Mouse (Mus musculus): Measurements from ENCODE around the gene Hdac4. TPM values are rescaled to one million over a fixed set of nuclear protein-coding genes. Genes with fewer than 3 reads are reported as not detected.

Hdac4 gene
- polyA plus RNA-seq, 1 experiment: 15.4 TPM

DNA sequence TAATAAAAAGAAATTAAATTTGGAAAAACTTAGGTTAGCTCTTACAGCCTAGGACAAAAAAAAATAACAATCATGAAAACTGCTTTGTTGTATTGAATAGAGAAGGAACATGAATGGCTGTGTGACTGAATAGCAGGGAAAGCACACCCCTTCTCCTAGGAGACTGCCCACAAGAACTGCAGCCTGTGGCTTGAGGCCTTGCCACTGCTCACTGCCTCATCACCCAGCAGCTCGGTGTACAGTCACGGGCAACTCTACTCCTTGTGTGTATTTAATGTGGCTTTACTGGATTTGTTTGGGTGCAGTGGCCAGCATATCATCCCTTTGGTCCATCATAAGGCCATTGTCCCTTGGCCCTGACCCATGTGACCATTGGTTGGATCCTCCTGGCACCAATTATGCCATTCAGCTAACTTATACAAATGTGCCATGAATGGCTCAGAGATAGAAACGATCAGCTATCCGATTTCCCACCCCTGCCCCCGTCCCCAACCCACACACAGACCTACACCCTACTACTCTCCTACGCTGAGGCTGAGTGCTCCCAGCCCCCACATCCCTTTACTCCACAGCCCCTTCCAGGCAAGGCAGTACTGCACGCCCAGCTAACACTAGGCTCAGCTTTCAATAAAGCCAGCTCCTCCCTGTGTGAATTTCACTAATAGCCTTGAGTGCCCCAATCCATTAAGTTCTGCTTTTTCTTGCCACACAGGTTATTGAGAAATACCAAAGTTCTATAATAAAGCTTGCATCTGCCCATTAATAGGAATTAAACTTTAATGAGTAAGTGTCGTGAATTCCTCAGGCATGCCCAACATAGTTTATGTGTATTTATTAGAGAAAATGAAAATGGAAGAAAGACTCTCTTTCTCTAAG lies 134.1 kb downstream of the Hdac4 start:
- DNase-seq (ENCODE audit: low spot score): no peak

DNA sequence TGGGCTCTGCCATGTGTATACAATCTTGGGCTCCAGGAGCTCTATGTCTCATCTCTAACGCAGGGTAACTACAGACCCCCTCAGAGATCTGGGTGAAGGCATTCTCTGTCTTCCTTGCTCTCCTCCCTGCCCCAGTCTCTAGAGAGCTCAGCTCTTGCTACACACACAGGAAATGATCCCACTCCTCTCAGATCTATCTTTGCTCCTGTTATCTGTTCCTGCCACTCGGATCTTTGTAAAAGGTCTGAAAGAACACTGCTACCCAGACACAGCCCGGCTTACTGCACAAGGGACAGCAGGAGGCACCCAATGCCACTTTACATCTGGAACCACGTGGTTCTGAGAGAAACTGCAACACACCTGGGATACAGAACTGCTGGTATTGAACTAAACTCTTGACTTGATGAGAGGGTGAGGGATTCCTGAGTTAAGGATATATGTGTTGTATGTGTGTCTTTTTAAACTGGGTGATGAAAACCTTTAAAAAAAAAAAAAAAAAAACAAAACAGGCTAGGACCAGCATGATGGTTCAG lies 134.9 kb downstream of the Hdac4 start:
- DNase-seq (ENCODE audit: low spot score): no peak

- DNase-seq (ENCODE audit: low spot score): no peak
These were observed 135.9 kb downstream of the Hdac4 start for GRCm38 (mm10) chr1:92059571-92059970.

DNA sequence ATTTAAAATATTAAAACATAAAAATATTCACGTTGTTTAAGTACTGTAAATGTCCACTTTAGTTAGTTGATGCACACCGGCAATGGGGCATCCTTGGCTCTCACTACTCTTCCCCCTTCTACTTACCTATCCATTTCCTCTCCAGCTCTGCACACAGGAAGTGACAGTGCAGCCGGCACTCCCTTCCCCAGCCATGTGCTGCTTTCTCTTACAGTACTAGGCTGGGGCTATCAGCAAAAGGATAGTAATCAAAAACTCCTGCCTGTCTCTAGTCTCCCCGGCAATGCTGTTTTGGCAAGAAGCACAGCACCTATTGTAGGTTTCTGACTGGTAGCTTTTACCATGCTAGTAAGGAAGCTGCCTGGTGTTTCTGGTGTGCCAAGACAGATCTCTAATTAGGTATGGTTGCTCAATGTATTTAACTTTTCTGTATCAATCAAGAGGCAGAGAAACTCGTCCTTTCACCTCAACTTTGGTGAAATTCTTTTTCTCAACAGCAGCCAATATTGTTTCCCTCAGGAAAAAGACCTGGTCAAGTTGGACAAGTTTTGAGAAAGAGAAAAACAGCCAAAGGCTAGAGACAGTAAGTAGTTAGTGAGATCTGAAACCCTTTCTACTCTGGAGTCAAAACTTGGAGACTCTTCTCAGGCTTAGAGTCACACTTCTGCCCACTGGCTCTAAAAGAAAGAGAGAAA lies 136.6 kb downstream of the Hdac4 start:
- DNase-seq (ENCODE audit: low spot score): no peak

DNA sequence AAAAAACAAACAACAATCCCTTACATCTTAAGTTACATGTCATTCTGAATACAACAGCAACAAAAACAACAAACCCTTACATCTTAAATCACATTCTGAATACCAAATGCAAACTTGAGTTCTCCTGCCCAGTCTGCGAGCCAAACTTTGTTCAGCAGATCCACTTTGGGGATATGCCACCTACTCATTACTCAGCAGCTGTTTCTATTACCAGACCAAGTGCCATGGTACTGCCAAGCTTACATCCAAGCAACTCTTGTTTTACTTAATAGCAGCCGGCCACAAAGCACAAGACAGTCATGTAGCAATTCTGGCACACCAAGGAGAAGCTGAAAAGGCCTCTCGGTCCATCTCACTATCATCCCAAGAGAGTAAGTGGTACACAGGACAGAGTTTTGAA lies 138.4 kb downstream of the Hdac4 start:
- DNase-seq (ENCODE audit: low spot score): no peak

GRCm38 (mm10) chr1:92055149-92055548 lies 140.3 kb downstream of the Hdac4 start:
- DNase-seq (ENCODE audit: low spot score): no peak

DNA sequence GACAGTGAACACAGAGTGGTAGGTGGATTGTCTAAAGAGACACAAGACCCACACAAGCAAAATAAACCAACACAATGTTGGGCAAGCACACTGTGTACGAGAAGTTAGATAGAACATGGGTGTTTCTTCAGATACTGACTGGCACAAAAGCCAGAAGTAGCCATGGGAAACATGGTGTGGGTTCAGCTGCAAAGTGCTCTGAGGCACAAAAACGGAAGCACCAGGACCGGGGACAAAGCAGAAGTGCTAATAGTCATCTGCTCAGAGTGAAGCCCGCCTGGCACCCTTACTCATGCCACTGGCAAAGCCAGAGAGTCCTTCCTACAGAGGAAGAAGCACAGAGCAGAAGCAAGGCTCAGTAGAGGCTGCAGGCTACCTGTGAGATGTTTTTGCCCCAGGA lies 143.3 kb downstream of the Hdac4 start:
- no peak for DNase-seq (ENCODE audit: low spot score)

- no peak for DNase-seq (ENCODE audit: low spot score)
These were observed 143.9 kb downstream of the Hdac4 start for GRCm38 (mm10) chr1:92051489-92052062.

GRCm38 (mm10) chr1:92050992-92051391 lies 144.5 kb downstream of the Hdac4 start:
- no peak for DNase-seq (ENCODE audit: low spot score)

DNA sequence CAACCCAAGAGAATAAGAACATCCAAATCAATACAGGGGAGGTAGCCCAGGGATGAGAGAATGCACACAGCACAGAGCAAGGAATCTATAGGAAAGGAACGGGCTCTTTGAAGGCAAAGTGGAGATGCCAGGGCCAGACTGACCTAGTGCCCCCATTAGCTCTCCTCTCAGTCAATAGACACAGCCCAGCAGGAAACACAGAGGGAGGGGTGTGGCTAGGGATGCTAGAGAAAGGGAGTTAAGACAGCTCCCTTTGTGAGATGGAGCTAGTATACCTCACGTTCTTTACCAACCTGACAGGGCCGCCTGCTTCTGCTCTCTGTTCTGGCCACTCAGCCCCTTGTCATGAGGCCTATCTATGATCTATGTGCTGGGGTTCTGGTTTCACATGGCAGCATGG lies 144.9 kb downstream of the Hdac4 start:
- no peak for DNase-seq (ENCODE audit: low spot score)

GRCm38 (mm10) chr1:92048415-92049354 lies 146.8 kb downstream of the Hdac4 start:
- DNase-seq (ENCODE audit: low spot score): no peak

- no peak for DNase-seq (ENCODE audit: low spot score)
These were observed 149.8 kb downstream of the Hdac4 start for GRCm38 (mm10) chr1:92045671-92046070.

DNA sequence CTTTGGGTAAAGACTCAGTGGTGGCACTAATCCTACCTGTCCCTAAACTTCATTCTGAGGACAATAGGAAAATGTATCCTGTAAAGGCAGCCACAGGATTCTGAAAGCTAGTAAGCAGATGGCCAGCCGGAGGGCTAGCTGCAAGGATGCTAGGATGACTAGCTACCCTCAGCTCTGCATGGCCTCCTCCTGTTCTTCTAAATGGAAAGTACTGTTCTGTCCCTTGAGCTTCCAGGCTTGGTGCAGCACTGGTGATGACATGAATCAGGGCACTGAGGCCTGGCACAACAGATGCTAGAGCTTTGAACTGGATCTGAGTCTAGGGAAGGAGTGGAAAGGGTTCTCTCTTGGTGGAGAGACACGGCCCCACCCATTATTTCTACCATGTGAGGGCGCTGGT lies 150.6 kb downstream of the Hdac4 start:
- no peak for DNase-seq (ENCODE audit: low spot score)

DNA sequence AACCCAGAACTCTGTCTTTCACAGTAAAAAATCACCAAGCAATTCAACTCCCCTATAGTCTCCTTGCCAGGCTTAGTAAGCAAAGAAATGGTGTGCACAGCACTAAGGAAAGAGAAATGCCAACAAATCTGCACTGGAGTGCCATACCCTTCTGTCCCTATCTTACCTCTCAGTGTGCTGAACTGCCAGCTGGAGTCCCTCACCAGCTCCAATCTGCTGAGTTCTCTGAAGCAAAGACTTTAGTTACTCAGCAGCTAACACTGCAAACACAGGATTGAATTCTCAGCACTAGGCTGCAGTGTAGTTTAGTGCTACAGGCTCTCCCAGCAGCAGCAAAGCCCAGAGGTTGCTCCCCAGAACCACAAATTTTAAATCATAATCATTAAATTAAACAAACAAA lies 151.5 kb downstream of the Hdac4 start:
- no peak for DNase-seq (ENCODE audit: low spot score)

DNA sequence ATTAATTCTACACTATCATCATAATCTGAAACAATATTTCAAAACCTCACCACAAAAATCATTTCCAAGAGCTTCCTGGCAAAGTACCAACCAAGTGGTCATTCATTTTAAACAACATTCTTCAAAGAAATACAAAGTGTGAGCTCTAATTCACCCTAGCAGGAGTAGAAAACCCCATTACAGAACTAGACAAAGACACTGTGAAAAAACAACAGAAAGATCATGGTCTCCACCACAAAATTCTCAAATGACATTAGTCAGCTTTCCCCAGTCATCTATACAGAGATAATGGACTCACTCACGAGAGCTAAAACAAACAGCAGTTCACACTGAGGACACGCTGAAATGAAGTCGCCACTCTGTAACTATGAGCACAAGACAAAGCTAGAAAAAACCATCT lies 153.4 kb downstream of the Hdac4 start:
- DNase-seq (ENCODE audit: low spot score): no peak

DNA sequence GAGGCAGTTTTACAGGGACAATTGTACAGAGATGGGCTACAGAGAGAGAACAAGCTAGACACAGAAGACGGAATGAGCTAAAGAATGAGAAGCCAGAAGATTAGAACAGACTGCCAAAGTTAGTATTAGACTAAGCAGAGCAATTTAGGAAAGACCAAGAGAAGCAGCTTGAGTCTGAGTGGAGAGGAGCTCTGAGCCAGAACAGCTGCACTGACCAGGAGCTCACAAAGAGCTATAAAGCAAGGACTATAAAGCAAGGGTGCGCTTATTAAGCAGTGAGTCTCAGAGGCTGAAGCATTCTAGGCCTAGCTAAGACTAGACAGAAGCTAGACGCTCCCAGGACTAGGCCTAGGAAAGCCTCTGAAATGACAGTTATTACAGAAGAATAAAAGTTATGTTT lies 154.2 kb downstream of the Hdac4 start:
- DNase-seq (ENCODE audit: low spot score): no peak

DNA sequence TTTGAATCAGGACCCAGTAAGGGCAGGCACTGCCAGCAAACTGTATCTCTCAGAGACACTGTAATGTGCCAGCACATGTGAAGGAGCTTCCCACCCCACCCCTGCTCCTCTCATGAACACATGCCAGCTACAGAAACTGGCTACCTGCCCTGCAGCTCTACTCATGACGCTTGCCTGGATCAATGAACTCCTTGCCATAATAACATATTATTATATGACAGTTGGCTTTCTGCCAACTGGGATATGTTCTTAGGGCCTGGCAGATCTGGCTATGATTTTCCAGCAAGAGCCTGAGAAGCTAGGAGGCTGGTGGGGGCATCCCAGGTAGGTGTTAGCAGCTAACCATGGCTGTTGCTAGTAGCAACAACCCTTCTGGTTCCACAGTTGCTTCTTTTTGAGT lies 156.8 kb downstream of the Hdac4 start:
- DNase-seq (ENCODE audit: low spot score): no peak

GRCm38 (mm10) chr1:92037039-92037438 lies 158.5 kb downstream of the Hdac4 start:
- no peak for DNase-seq (ENCODE audit: low spot score)

GRCm38 (mm10) chr1:92035770-92036169 lies 159.7 kb downstream of the Hdac4 start:
- no peak for DNase-seq (ENCODE audit: low spot score)

DNA sequence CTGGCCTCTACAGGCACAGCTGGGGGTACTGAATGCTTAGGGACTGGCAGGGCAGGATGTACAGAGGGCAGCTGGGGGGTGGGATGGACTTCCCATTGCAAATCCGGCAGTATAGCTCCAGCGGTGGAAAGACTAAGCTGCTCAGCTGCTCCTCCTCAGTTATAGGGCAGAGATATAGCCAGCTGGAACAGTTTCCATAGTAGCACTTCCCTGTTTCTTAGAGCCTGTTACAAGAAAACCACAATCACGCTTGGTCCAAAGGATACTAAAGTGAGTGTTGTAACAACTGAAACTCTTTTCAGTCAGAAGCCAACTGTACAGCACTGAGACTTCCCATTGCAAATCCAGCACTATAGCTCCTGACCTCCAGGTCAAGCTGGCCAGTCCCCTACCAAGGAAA lies 161.3 kb downstream of the Hdac4 start:
- no peak for DNase-seq (ENCODE audit: low spot score)

DNA sequence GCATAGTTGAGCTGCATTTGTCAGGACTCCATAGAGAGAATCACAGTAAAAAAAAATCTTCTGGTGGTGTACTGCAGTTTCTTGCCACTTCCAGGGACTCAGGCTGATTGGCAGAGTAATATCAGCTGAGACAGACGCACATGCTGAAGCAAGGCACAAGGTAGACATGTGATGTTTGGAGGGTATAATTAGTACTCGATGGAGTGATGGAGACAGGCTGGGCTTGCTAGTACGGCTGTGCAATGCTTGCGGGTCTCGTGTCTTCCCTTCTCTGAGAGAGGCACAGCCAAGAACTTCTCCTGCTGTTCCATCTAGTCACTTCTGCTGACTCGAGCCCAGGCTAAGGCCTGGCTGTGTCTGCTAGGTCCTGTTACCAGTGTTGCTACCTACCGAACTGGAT lies 162.0 kb downstream of the Hdac4 start:
- no peak for DNase-seq (ENCODE audit: low spot score)

DNA sequence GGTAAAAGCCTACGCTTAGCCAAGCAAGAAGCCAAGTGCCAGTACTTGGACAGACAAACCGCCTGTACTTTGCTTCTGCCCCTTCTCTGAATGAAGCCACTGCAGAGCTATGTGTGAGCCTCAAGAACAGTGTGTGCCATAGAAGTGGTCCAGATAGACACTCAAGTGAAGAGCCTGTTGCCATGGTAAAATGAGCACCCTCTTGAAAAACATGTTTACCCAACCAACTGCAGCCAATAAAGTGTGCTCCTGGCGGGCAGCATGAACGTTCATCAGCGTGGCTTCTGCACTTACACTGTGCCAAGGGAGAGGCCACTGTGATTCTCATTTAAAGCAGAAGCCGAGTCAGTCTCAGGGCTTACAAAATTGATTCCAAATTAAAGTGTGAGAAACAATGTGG lies 165.0 kb downstream of the Hdac4 start:
- DNase-seq (ENCODE audit: low spot score): no peak

All from urinary bladder, adult 2 months (tissue).